Mouse (Mus musculus) cerebellum, adult (tissue): ENCODE measurements at regions not wholly inside any gene's neighbourhood (a gene's known extent, or its start where the extent isn't known, plus 50 kb on each side); places are given as distances from the start of the nearest gene placed in this dataset.

Experiments used
- ATAC-seq: cut with Nextera tagmentation; 2 replicates; pipeline ENCODE4 v1.9.2; 2017; ENCODE audit warnings: mild to moderate bottlenecking, moderate library complexity, mixed read lengths; ENCODE audit not compliant: insufficient number of reproducible peaks, low FRiP score, low TSS enrichment

GRCm38 (mm10) chr5:69040045-69040444 lies 301.4 kb downstream of the Kctd8 start:
- no peak for ATAC-seq

GRCm38 (mm10) chr5:69019386-69019785 lies 322.1 kb downstream of the Kctd8 start:
- ATAC-seq, result peak; percentile 58; the same call in 1 of the 2 replicates

GRCm38 (mm10) chr5:68986164-68986563 lies 355.3 kb downstream of the Kctd8 start:
- no peak for ATAC-seq

- no peak for ATAC-seq
Measured at GRCm38 (mm10) chr5:68954696-68955095, 386.8 kb downstream of the Kctd8 start.
